Mouse (Mus musculus): ENCODE data around the gene Pate4. TPM values are rescaled to one million over a fixed set of nuclear protein-coding genes. Genes with fewer than 3 reads are reported as not detected.

Pate4 gene
- polyA plus RNA-seq, 1 experiment from 2014 or later, result not detected

- 94% methylated on average over 5 of the region's 5 CpGs for WGBS
Measured at GRCm38 (mm10) chr9:35564536-35565240, 47.1 kb downstream of the Pate4 start.

GRCm38 (mm10) chr9:35561583-35561982 is 50.2 kb downstream of the Pate4 start:
- WGBS, result 91% methylated on average over 6 of the region's 6 CpGs
- peaks cover 24% of the 10 kb centered on the region for H3K4me1 ChIP-seq
- peaks cover 15% of the 10 kb centered on the region for H3K27me3 ChIP-seq (ENCODE audit: poor library complexity, severe bottlenecking)
- no peak overlapping the region for H3K4me3 ChIP-seq
- H3K36me3 ChIP-seq (replicated peaks), result peaks cover 62% of the 10 kb centered on the region
- H3K27ac ChIP-seq, result no peak overlapping the region
- no peaks in the 10 kb centered on the region for H3K9me3 ChIP-seq
- no peak for DNase-seq (ENCODE audit: extremely low spot score, low spot score)

More at GRCm38 (mm10) chr9:35564536-35565240, 47.1 kb downstream of the Pate4 start:
- Histone ChIP-seq H3K4me3 (no peak overlapping the region), H3K27ac (no peak overlapping the region), H3K9me3 (no peaks in the 10 kb centered on the region), H3K36me3 (replicated peaks) (peaks cover 79% of the 10 kb centered on the region), H3K4me1 (peaks cover 27% of the 10 kb centered on the region), H3K27me3 (ENCODE audit: poor library complexity, severe bottlenecking) (no peaks in the 10 kb centered on the region)
- DNase-seq (ENCODE audit: extremely low spot score, low spot score), result no peak

- 95% methylated on average over 11 of the region's 11 CpGs for WGBS
- no peak for DNase-seq (ENCODE audit: extremely low spot score, low spot score)
Measured at GRCm38 (mm10) chr9:35561076-35561475, 50.7 kb downstream of the Pate4 start.

GRCm38 (mm10) chr9:35559009-35559890 is 52.5 kb downstream of the Pate4 start:
- WGBS, result 2% methylated on average over 31 of the region's 31 CpGs
- peak overlapping the region; percentile 87 for H3K27ac ChIP-seq
- DNase-seq (ENCODE audit: extremely low spot score, low spot score), result peak; percentile 89

More at GRCm38 (mm10) chr9:35561076-35561475, 50.7 kb downstream of the Pate4 start:
- peaks cover 24% of the 10 kb centered on the region for H3K4me1 ChIP-seq
- no peak overlapping the region for H3K4me3 ChIP-seq
- H3K27ac ChIP-seq, result no peak overlapping the region
- H3K9me3 ChIP-seq, result no peaks in the 10 kb centered on the region
- H3K36me3 ChIP-seq (replicated peaks), result peaks cover 57% of the 10 kb centered on the region
- peaks cover 19% of the 10 kb centered on the region for H3K27me3 ChIP-seq (ENCODE audit: poor library complexity, severe bottlenecking)

GRCm38 (mm10) chr9:35558257-35559008 is 53.3 kb downstream of the Pate4 start, which contains the start of the genes Ddx25 and Pus3:
Gene Ddx25, minus strand, starts transcription at chr9:35558528.
Gene Pus3, plus strand, starts transcription at chr9:35558595.
- Histone ChIP-seq H3K4me1 (peaks cover 24% of the 10 kb centered on the region), H3K27ac (peak within 1 kb of the TSS; percentile 87), H3K9me3 (no peaks in the 10 kb centered on the region), H3K36me3 (replicated peaks) (peaks cover 32% of the 10 kb centered on the region), H3K4me3 (peak within 1 kb of the TSS; percentile 72), H3K27me3 (ENCODE audit: poor library complexity, severe bottlenecking) (peaks cover 19% of the 10 kb centered on the region)
- under 1% methylated on average over 59 of the region's 59 CpGs for WGBS
- DNase-seq (ENCODE audit: extremely low spot score, low spot score), result peak; percentile 74

More at GRCm38 (mm10) chr9:35559009-35559890, 52.5 kb downstream of the Pate4 start:
- Histone ChIP-seq H3K4me1 (peaks cover 24% of the 10 kb centered on the region), H3K9me3 (no peaks in the 10 kb centered on the region), H3K4me3 (peak overlapping the region; percentile 72), H3K27me3 (ENCODE audit: poor library complexity, severe bottlenecking) (peaks cover 19% of the 10 kb centered on the region), H3K36me3 (replicated peaks) (peaks cover 38% of the 10 kb centered on the region)

Other genes with a start within 250 kb of the Pate4 start
- gene Cdon, start 190.8 kb downstream of the Pate4 start, polyA plus RNA-seq (2016; fragmentation: Nextera tagmentation; extraction: Ambion mirVana), result 13.4 and 16.2 TPM in 2 replicates
- not detected in 2 replicates for gene Gm1113, start 93.7 kb downstream of the Pate4 start, polyA plus RNA-seq (2016; fragmentation: Nextera tagmentation; extraction: Ambion mirVana)
- 7.8 and 7.9 TPM in 2 replicates for gene Ddx25, start 53.4 kb downstream of the Pate4 start, polyA plus RNA-seq (2016; fragmentation: Nextera tagmentation; extraction: Ambion mirVana)
- gene Pus3, start 53.3 kb downstream of the Pate4 start, polyA plus RNA-seq (2016; fragmentation: Nextera tagmentation; extraction: Ambion mirVana), result 20.4 and 22.9 TPM in 2 replicates
- 2.0 and 2.5 TPM in 2 replicates for gene Pate2, start 41.7 kb downstream of the Pate4 start, polyA plus RNA-seq (2016; fragmentation: Nextera tagmentation; extraction: Ambion mirVana)
- gene Hyls1, start 41.5 kb downstream of the Pate4 start, polyA plus RNA-seq (2016; fragmentation: Nextera tagmentation; extraction: Ambion mirVana), result 28.0 and 28.6 TPM in 2 replicates
- 0.20 TPM in 1 of 2 replicates, not detected in the other for gene Pate3, start 36.3 kb upstream of the Pate4 start, polyA plus RNA-seq (2016; fragmentation: Nextera tagmentation; extraction: Ambion mirVana)
- gene Pate1, start 75.4 kb upstream of the Pate4 start, polyA plus RNA-seq (2016; fragmentation: Nextera tagmentation; extraction: Ambion mirVana), result not detected in 2 replicates
- gene Gm17677, start 129.1 kb upstream of the Pate4 start, polyA plus RNA-seq (2016; fragmentation: Nextera tagmentation; extraction: Ambion mirVana), result not detected in 2 replicates
- gene Gm17727, start 166.2 kb upstream of the Pate4 start, polyA plus RNA-seq (2016; fragmentation: Nextera tagmentation; extraction: Ambion mirVana), result not detected in 2 replicates
- not detected in 2 replicates for gene Gm27235, start 178.2 kb upstream of the Pate4 start, polyA plus RNA-seq (2016; fragmentation: Nextera tagmentation; extraction: Ambion mirVana)
- not detected in 2 replicates for gene D730048I06Rik, start 178.2 kb upstream of the Pate4 start, polyA plus RNA-seq (2016; fragmentation: Nextera tagmentation; extraction: Ambion mirVana)
- not detected in 2 replicates for gene 9230110F15Rik, start 232.2 kb upstream of the Pate4 start, polyA plus RNA-seq (2016; fragmentation: Nextera tagmentation; extraction: Ambion mirVana)